Mouse (Mus musculus) CH12.LX (cell line): ENCODE data around the gene Nfic. TPM values are rescaled to one million over a fixed set of nuclear protein-coding genes. Genes with fewer than 3 reads are reported as not detected.

Experiments
- DNase-seq: peaks from one replicate; pipeline ENCODE4 v3.0.0-alpha.2; 2013; ENCODE audit errors: extremely low read depth
- H3K27ac ChIP-seq: 2 replicates; pipeline ENCODE4 v1.5.1; 2012; ENCODE audit warnings: low read depth, mild to moderate bottlenecking, control low read depth, moderate library complexity; ENCODE audit not compliant: insufficient read depth
- H3K27me3 ChIP-seq: replicated peaks from 2 replicates; pipeline ENCODE3; 2012; ENCODE audit warnings: inconsistent platforms
- H3K36me3 ChIP-seq, 2 experiments: replicated peaks in 1 of 2; 2 replicates each; pipeline versions ENCODE3 to v1.6.1; 2012; ENCODE audit warnings: inconsistent platforms in 1 of 2, low read length in 1 of 2, mild to moderate bottlenecking in 1 of 2, mixed read lengths in 1 of 2, moderate library complexity in 1 of 2; ENCODE audit not compliant: control insufficient read depth in 1 of 2, insufficient read depth in 1 of 2
- H3K4me1 ChIP-seq, 2 experiments: 2 replicates each; pipeline ENCODE4 v1.6.1; 2012; ENCODE audit warnings: inconsistent platforms in 1 of 2, moderate library complexity in 1 of 2; ENCODE audit not compliant: insufficient read depth in 2 of 2, control insufficient read depth in 1 of 2
- H3K4me2 ChIP-seq: 2 replicates; pipeline ENCODE4 v1.6.1; 2012; ENCODE audit warnings: low read depth, mild to moderate bottlenecking, control low read depth; ENCODE audit not compliant: poor library complexity, insufficient read depth, severe bottlenecking
- H3K4me3 ChIP-seq, 3 experiments: fragments of 150-350 bp in 1 of 3; sonication (generic) in 1 of 3; replicated peaks in 1 of 3; 2 replicates each; pipeline versions ENCODE3 to v1.5.1; 2011 to 2012; ENCODE audit warnings: low read depth in 2 of 3, low read length in 2 of 3, mild to moderate bottlenecking in 2 of 3, moderate library complexity in 2 of 3, control low read depth in 1 of 3, improper control_type of control experiment in 1 of 3, inconsistent platforms in 1 of 3, mixed read lengths in 1 of 3; ENCODE audit not compliant: poor library complexity in 1 of 3
- H3K79me2 ChIP-seq: replicated peaks from 2 replicates; pipeline ENCODE4 v1.6.1; 2012; ENCODE audit warnings: mild to moderate bottlenecking, moderate library complexity; ENCODE audit not compliant: control insufficient read depth, poor library complexity, insufficient read depth, severe bottlenecking; ENCODE audit errors: extremely low read depth
- H3K9ac ChIP-seq: 2 replicates; pipeline ENCODE4 v1.6.1; 2012; ENCODE audit warnings: low read depth, mild to moderate bottlenecking, control low read depth, moderate library complexity; ENCODE audit not compliant: insufficient read depth
- H3K9me3 ChIP-seq: replicated peaks from 2 replicates; pipeline ENCODE3; 2012; ENCODE audit warnings: low read length, inconsistent platforms, mixed read lengths
- BHLHE40 ChIP-seq: IDR thresholded peaks from 2 replicates; pipeline ENCODE4 v1.6.1; 2011; ENCODE audit warnings: mild to moderate bottlenecking, low read depth, low read length, improper control_type of control experiment
- CHD1 ChIP-seq: IDR thresholded peaks from 2 replicates; pipeline ENCODE4 v1.6.1; 2012; ENCODE audit warnings: low read depth, low read length, improper control_type of control experiment, inconsistent platforms
- CHD2 ChIP-seq: IDR thresholded peaks from 2 replicates; pipeline ENCODE4 v1.6.1; 2011; ENCODE audit warnings: low read length, improper control_type of control experiment
- E2F4 ChIP-seq: IDR thresholded peaks from 2 replicates; pipeline ENCODE4 v1.6.1; 2011; ENCODE audit warnings: low read depth, low read length, improper control_type of control experiment; ENCODE audit not compliant: insufficient replicate concordance
- ELF1 ChIP-seq: IDR thresholded peaks from 2 replicates; pipeline ENCODE4 v1.6.1; 2014; ENCODE audit warnings: low read depth, mild to moderate bottlenecking, inconsistent platforms, low read length, improper control_type of control experiment
- HCFC1 ChIP-seq: IDR thresholded peaks from 2 replicates; pipeline ENCODE4 v1.6.1; 2012; ENCODE audit warnings: low read depth, mild to moderate bottlenecking, inconsistent platforms, low read length, improper control_type of control experiment
- MAX ChIP-seq: IDR thresholded peaks from 2 replicates; pipeline ENCODE4 v1.6.1; 2011; ENCODE audit warnings: low read length, improper control_type of control experiment
- MXI1 ChIP-seq: IDR thresholded peaks from 2 replicates; pipeline ENCODE4 v1.6.1; 2011; ENCODE audit warnings: mild to moderate bottlenecking, low read depth, low read length, improper control_type of control experiment
- NELFE ChIP-seq: IDR thresholded peaks from 2 replicates; pipeline ENCODE4 v1.6.1; 2011; ENCODE audit warnings: low read depth, low read length, improper control_type of control experiment
- NRF1 ChIP-seq: IDR thresholded peaks from 2 replicates; pipeline ENCODE4 v1.6.1; 2014; ENCODE audit warnings: low read depth, mild to moderate bottlenecking, inconsistent platforms, low read length, improper control_type of control experiment, moderate library complexity
- POLR2A ChIP-seq: IDR thresholded peaks from 2 replicates; pipeline ENCODE4 v1.6.1; 2011; ENCODE audit warnings: low read depth, mild to moderate bottlenecking, improper control_type of control experiment, low read length
- POLR2AphosphoS2 ChIP-seq: IDR thresholded peaks from 2 replicates; pipeline ENCODE4 v1.6.1; 2011; ENCODE audit warnings: low read depth, low read length, improper control_type of control experiment
- SIN3A ChIP-seq: IDR thresholded peaks from 2 replicates; pipeline ENCODE4 v1.6.1; 2012; ENCODE audit warnings: low read length, improper control_type of control experiment, inconsistent platforms
- SMC3 ChIP-seq: IDR thresholded peaks from 2 replicates; pipeline ENCODE4 v1.6.1; 2011; ENCODE audit warnings: low read depth, low read length, improper control_type of control experiment
- TBP ChIP-seq: conservative IDR thresholded peaks from 2 replicates; pipeline ENCODE4 v1.6.1; 2011; ENCODE audit warnings: low read depth, low read length, improper control_type of control experiment
- USF1 ChIP-seq: IDR thresholded peaks from 2 replicates; pipeline ENCODE4 v1.6.1; 2014; ENCODE audit warnings: low read depth, mild to moderate bottlenecking, inconsistent platforms, low read length, improper control_type of control experiment
- USF2 ChIP-seq: conservative IDR thresholded peaks from 2 replicates; pipeline ENCODE4 v1.6.1; 2011; ENCODE audit warnings: low read depth, low read length, improper control_type of control experiment
- ZKSCAN1 ChIP-seq: IDR thresholded peaks from 2 replicates; pipeline ENCODE4 v1.6.1; 2012; ENCODE audit warnings: low read depth, inconsistent platforms, low read length, improper control_type of control experiment, borderline replicate concordance
- ZNF384 ChIP-seq: IDR thresholded peaks from 2 replicates; pipeline ENCODE4 v1.6.1; 2012; ENCODE audit warnings: low read depth, low read length, improper control_type of control experiment, inconsistent platforms
- dilution Hi-C: fragments of 300-500 bp; cut with MboI; formaldehyde crosslinking; loops from 2 replicates; pipeline ENCODE4 v1.14.3; 2020; ENCODE audit warnings: low sequenced_read_pairs; ENCODE audit not compliant: extremely low pct_unique_long_range_greater_than_20kb, extremely low pct_ligation_motif_present
- in situ Hi-C: fragments of 300-500 bp; cut with MboI; formaldehyde crosslinking; loops from 3 replicates; pipeline ENCODE4 v1.14.3; 2019; ENCODE audit warnings: low sequenced_read_pairs, low pct_ligation_motif_present, low pct_unique_long_range_greater_than_20kb, mixed read lengths
- polyA plus RNA-seq: library from polyadenylated mRNA; unstranded; fragments of >175 nt; gene quantifications from 2 replicates; pipeline ENCODE4 v1.2.1, GENCODE M21; 2012; ENCODE audit warnings: low read depth; ENCODE audit not compliant: insufficient read length
- total RNA-seq, 2 experiments: library from RNA; depleted of rRNA; stranded (reverse); fragments of 300-350 nt in 1 of 2; fragments of >200 nt in 1 of 2; gene quantifications; 2 replicates each; pipeline ENCODE4 v1.2.3; 2012 to 2014

The Nfic gene
- total and polyA plus RNA-seq, 3 experiments: 0.07 to 4.7 (median 4.0) TPM

DNA sequence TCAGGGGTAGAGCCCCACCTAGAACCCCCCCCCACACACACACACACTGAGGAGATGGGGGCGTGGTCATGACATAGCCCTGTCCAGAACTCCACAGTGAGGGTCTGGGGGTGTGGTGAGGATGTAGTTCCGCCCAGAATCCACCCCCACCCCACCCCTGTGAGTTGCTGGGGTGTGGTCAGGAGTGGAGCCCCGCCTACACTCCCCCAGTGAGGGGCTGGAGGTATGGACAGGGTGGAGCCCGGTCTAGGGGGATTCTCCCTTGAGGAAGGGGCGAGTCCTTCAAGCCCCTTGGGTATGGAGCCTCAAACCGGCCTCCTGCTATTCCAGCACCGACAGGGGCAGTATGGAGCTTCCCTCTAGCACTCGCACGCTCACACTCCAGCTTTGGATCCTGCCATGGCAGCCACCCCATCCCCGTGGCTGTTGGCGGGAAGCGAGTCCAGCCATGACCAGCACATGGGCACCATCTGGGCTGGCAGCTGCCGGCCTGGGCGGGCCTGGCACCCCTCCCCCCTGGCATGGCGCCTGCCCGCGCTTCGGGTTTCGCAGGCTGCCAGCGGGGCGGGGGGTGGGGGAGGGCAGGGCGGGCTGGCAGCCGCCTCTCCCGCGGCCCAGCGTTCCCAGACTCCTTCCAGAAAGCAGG lies 38.7 kb downstream of the Nfic start:
- dilution Hi-C loops: no loop called here
- no peak overlapping the region for H3K27ac ChIP-seq
- H3K9me3 ChIP-seq: no peaks in the 10 kb centered on the region
- H3K79me2 ChIP-seq: peaks cover 10% of the 10 kb centered on the region; the same call in 1 of the 2 replicates
- H3K4me2 ChIP-seq: no peak overlapping the region
- TF ChIP-seq POLR2A (no peak), ZKSCAN1 (no peak), CHD2 (no peak), BHLHE40 (no peak), USF1 (no peak), SMC3 (no peak), CHD1 (no peak), POLR2AphosphoS2 (no peak), TBP (no peak), HCFC1 (no peak), ZNF384 (no peak), USF2 (no peak), NELFE (no peak), SIN3A (no peak), NRF1 (no peak)
- no peak for DNase-seq
- no peaks in the 10 kb centered on the region for H3K27me3 ChIP-seq
- no peak overlapping the region for H3K4me3 ChIP-seq
- peaks cover 35 to 44% of the 10 kb centered on the region in 2 experiments for H3K4me1 ChIP-seq
- no peak overlapping the region for H3K9ac ChIP-seq
- in situ Hi-C loops: no loop called here
- peaks cover 31 to 64% of the 10 kb centered on the region in 2 experiments for H3K36me3 ChIP-seq

DNA sequence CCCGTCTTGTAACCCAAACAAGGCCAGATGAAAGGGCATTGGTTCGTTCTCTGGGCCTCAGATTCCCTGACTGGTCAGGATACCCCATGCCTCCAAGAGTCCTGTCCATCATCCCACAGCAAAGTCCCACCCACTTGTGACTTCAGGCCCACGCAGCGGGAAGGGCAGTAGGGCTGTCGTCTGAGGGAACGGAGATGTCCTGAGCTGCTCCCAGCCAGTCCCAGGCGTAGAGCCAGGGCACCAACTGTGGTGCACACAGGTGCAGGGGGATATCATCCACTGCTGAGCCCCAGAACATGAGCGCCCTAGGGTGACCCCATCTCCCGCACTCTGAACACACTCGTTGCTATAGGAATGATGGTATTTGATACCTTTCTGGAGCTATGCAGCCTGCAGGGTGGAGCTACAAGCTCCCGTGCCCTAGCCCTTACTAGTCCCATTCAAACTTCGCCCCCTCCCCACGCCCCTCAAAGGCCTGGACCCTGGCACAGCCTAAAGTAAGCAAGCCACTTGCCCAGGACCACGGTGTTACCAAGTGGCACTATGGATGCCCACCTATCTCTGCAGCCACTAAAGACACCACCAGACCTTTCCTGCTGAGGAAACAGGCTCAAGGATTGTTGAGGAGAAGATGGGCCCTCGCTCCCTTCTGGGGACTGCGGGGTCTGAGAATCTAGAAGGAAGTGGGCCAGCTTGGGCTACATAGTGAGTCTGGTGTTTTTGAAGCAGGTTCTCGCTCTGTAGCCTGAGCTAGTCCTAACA lies 39.7 kb downstream of the Nfic start:
- dilution Hi-C loops: no loop called here
- TF ChIP-seq MAX: no peak
- no peak for TF ChIP-seq ELF1
- TF ChIP-seq E2F4: no peak
- no peak for TF ChIP-seq MXI1
- TF ChIP-seq, all 38 proteins: peak for 0
- peaks cover 44 to 54% of the 10 kb centered on the region in 2 experiments for H3K4me1 ChIP-seq
- H3K4me3 ChIP-seq: no peak overlapping the region
- H3K4me2 ChIP-seq: no peak overlapping the region
- H3K9me3 ChIP-seq: no peaks in the 10 kb centered on the region
- DNase-seq: no peak
- in situ Hi-C loops: no loop called here
- H3K27ac ChIP-seq: no peak overlapping the region
- peaks cover 9% of the 10 kb centered on the region; the same call in 1 of the 2 replicates for H3K79me2 ChIP-seq
- H3K9ac ChIP-seq: no peak overlapping the region
- no peaks in the 10 kb centered on the region for H3K27me3 ChIP-seq
- peaks cover 31 to 66% of the 10 kb centered on the region in 2 experiments for H3K36me3 ChIP-seq
